ENCODE assay signal across 8 mouse cellular contexts in genomic region chr4:63409317-63409907, GRCm38 (mm10). TPM values are rescaled to one million over a fixed set of nuclear protein-coding genes. Genes with fewer than 3 reads are reported as not detected.
DNase-seq lines count a peak whose midpoint lies in the region; ATAC-seq and TF ChIP-seq lines count a peak whose summit lies in the region.

No protein-coding gene starts in this region.

- peak overlapping the region; percentile 86 for H3K4me3 ChIP-seq in ES-Bruce4 (ENCODE audit: low read depth, low read length)
- peak overlapping the region; percentile 85 for H3K4me3 ChIP-seq in forebrain, embryonic 15.5 days

- H3K36me3 ChIP-seq in ES-Bruce4 (ENCODE audit: control insufficient read depth, insufficient read depth, low read length, poor library complexity, severe bottlenecking): no peaks in the 10 kb centered on the region
- H3K36me3 ChIP-seq in forebrain, embryonic 15.5 days: no peaks in the 10 kb centered on the region

- no peaks in the 10 kb centered on the region for H3K4me1 ChIP-seq in ES-Bruce4 (ENCODE audit: control insufficient read depth, insufficient read depth, low read length)
- peaks cover 58% of the 10 kb centered on the region for H3K4me1 ChIP-seq in forebrain, embryonic 15.5 days

- no peaks in the 10 kb centered on the region for H3K27me3 ChIP-seq in ES-Bruce4 (ENCODE audit: control insufficient read depth, insufficient read depth, low read length, poor library complexity, severe bottlenecking)
- no peaks in the 10 kb centered on the region for H3K27me3 ChIP-seq in forebrain, embryonic 15.5 days

- no peak for TF ChIP-seq POLR2A in ES-Bruce4 (IDR thresholded peaks at IDR 0.05; ENCODE audit: insufficient read depth, low read length)

- H3K4me2 ChIP-seq in forebrain, embryonic 15.5 days (replicated peaks): peak overlapping the region; percentile 99

- no peak overlapping the region for H3K9ac ChIP-seq in ES-Bruce4 (ENCODE audit: low read depth, poor library complexity, severe bottlenecking)
- H3K9ac ChIP-seq in forebrain, embryonic 15.5 days (replicated peaks): peak overlapping the region; percentile 66

- no peak for ATAC-seq in forebrain, embryonic 15.5 days (replicated peaks)
- ATAC-seq in inflammation-experienced regulatory T-cells, adult 6 months: peak; percentile 5

- H3K27ac ChIP-seq in ES-Bruce4 (ENCODE audit: insufficient read depth, low read length): no peak overlapping the region
- H3K27ac ChIP-seq in forebrain, embryonic 15.5 days (replicated peaks): peak overlapping the region; percentile 86

- no peak for TF ChIP-seq CTCF in ES-Bruce4 (IDR thresholded peaks at IDR 0.05; ENCODE audit: low read depth, low read length)

- WGBS in forebrain, embryonic 15.5 days: under 1% methylated on average over 18 of the region's 18 CpGs

- H3K9me3 ChIP-seq in ES-Bruce4 (replicated peaks; ENCODE audit: control insufficient read depth, insufficient read depth, low read length, poor library complexity, severe bottlenecking): no peaks in the 10 kb centered on the region
- H3K9me3 ChIP-seq in forebrain, embryonic 15.5 days: no peaks in the 10 kb centered on the region

- TF ChIP-seq EP300 in ES-Bruce4 (IDR thresholded peaks at IDR 0.05; ENCODE audit: insufficient read depth, low read depth, low read length): no peak

- peak; percentile 69 for DNase-seq in 3T3-L1 (ENCODE audit: low read depth, low spot score)
- peak; percentile 49 to 64 for DNase-seq in lung, postnatal 4 days
- no peak for DNase-seq in right cerebral cortex, postnatal 25 days
- DNase-seq in right cerebral cortex, postnatal 14 days: no peak
- no peak for DNase-seq in testis, postnatal 14 days (ENCODE audit: low spot score)

RNA-seq across cellular contexts. Expression of gene Akna, which starts 6.3 kb away (rescaled TPM):
- 4.0 and 4.7 TPM in 2 replicates for polyA plus RNA-seq in ES-Bruce4 (2011; ENCODE audit: insufficient read depth, insufficient read length, low read depth, missing spikeins)
- 12.4 and 16.0 TPM in 2 replicates for polyA plus RNA-seq in forebrain, embryonic 15.5 days (2015; fragmentation: Nextera tagmentation; extraction: Ambion mirVana)
- 100 to 1,000 TPM in 2 of 3 experiments, 10 to 100 TPM in 1; 94.8 to 135 (median 102) TPM for polyA plus RNA-seq in inflammation-experienced regulatory T-cells, adult 6 months (2017; shearing (Covaris generic))

RNA-seq across cellular contexts. Expression of gene Orm2, which starts 47.2 kb away (rescaled TPM):
- polyA plus RNA-seq in ES-Bruce4 (2011; ENCODE audit: insufficient read depth, insufficient read length, low read depth, missing spikeins): not detected in 2 replicates
- polyA plus RNA-seq in forebrain, embryonic 15.5 days (2015; fragmentation: Nextera tagmentation; extraction: Ambion mirVana): not detected in 2 replicates
- polyA plus RNA-seq in inflammation-experienced regulatory T-cells, adult 6 months (2017; shearing (Covaris generic)): 1 to 10 TPM in 2 of 3 experiments, not detected in 1; 1.6 to 2.8 TPM

RNA-seq across cellular contexts. Expression of gene Orm3, which starts 53.5 kb away (rescaled TPM):
- polyA plus RNA-seq in ES-Bruce4 (2011; ENCODE audit: insufficient read depth, insufficient read length, low read depth, missing spikeins): not detected in 2 replicates
- polyA plus RNA-seq in forebrain, embryonic 15.5 days (2015; fragmentation: Nextera tagmentation; extraction: Ambion mirVana): not detected in 2 replicates
- 1 to 10 TPM in 1 of 3 experiments, under 1 TPM in 1, not detected in 1; 0.90 to 1.6 TPM for polyA plus RNA-seq in inflammation-experienced regulatory T-cells, adult 6 months (2017; shearing (Covaris generic))

Comparison
In these comparisons a context has a peak if more than half of its experiments do, and no peak if none do; other contexts are left out.
1. DNase-seq: peak in 3T3-L1 (single experiment) and lung, postnatal 4 days (2 of 2); none in right cerebral cortex, postnatal 25 days (single experiment), right cerebral cortex, postnatal 14 days (single experiment) and testis, postnatal 14 days (single experiment).